Mouse (Mus musculus): ENCODE measurements around the gene Rasal3. TPM values are rescaled to one million over a fixed set of nuclear protein-coding genes. Genes with fewer than 3 reads are reported as not detected.

Gene Rasal3
- polyA plus RNA-seq, 1 experiment from 2014 or later: 0.76 TPM

- peak within 1 kb of the TSS; percentile 79 to 83 for H3K4me3 ChIP-seq (ENCODE audit: control insufficient read depth in 1 of 2, insufficient read depth in 1 of 2, low read depth in 1 of 2, low read length in 2 of 2)
- peak within 1 kb of the TSS; percentile 92 for H3K9ac ChIP-seq (ENCODE audit: low read length)
- peaks cover 13% of the 10 kb centered on the region; the same call in 1 of the 2 replicates for H3K36me3 ChIP-seq (ENCODE audit: control insufficient read depth, insufficient read depth, low read length)
- peaks cover 11 to 15% of the 10 kb centered on the region in 2 experiments for H3K4me1 ChIP-seq (ENCODE audit: control insufficient read depth in 2 of 2, insufficient read depth in 2 of 2, low read length in 2 of 2)
- peak within 1 kb of the TSS; percentile 99 for H3K4me2 ChIP-seq (ENCODE audit: low read length)
- 0% methylated on average over 28 of the region's 44 CpGs for WGBS
- no peaks in the 10 kb centered on the region for H3K9me3 ChIP-seq (ENCODE audit: control insufficient read depth, low read length)
- peak; percentile 85 for ATAC-seq (ENCODE audit: insufficient number of reproducible peaks, insufficient read depth, low FRiP score, low read depth)
- peak within 1 kb of the TSS; percentile 69 to 77 for H3K27ac ChIP-seq (replicated peaks in 1 of 2; ENCODE audit: control insufficient read depth in 1 of 2, insufficient read depth in 1 of 2, low read depth in 2 of 2, low read length in 2 of 2)
- H3K27me3 ChIP-seq (ENCODE audit: control insufficient read depth, insufficient read depth, low read length): peaks cover 21% of the 10 kb centered on the region
Measured at GRCm38 (mm10) chr17:32389101-32389659, 14.2 kb downstream of the Rasal3 start, which contains the start of gene Wiz. Gene Wiz (minus strand): TSS chr17:32389439.

GRCm38 (mm10) chr17:32388370-32389100, 14.8 kb downstream of the Rasal3 start:
- peak overlapping the region in 1 of 2 experiments; percentile 77; a peak in 3 of 4 replicates for H3K27ac ChIP-seq (replicated peaks in 1 of 2; ENCODE audit: control insufficient read depth in 1 of 2, insufficient read depth in 1 of 2, low read depth in 2 of 2, low read length in 2 of 2)
- peaks cover 17 to 21% of the 10 kb centered on the region in 2 experiments for H3K4me1 ChIP-seq (ENCODE audit: control insufficient read depth in 2 of 2, insufficient read depth in 2 of 2, low read length in 2 of 2)
- peak overlapping the region; percentile 99 for H3K4me2 ChIP-seq (ENCODE audit: low read length)
- peaks cover 17% of the 10 kb centered on the region; the same call in 1 of the 2 replicates for H3K36me3 ChIP-seq (ENCODE audit: control insufficient read depth, insufficient read depth, low read length)
- 1% methylated on average over 33 of the region's 39 CpGs for WGBS
- ATAC-seq (ENCODE audit: insufficient number of reproducible peaks, insufficient read depth, low FRiP score, low read depth): peak; percentile 24; the same call in 1 of the 2 replicates
- H3K9ac ChIP-seq (ENCODE audit: low read length): peak overlapping the region; percentile 92
- H3K9me3 ChIP-seq (ENCODE audit: control insufficient read depth, low read length): no peaks in the 10 kb centered on the region
- H3K27me3 ChIP-seq (ENCODE audit: control insufficient read depth, insufficient read depth, low read length): peaks cover 15% of the 10 kb centered on the region
- peak overlapping the region; percentile 79 to 83 for H3K4me3 ChIP-seq (ENCODE audit: control insufficient read depth in 1 of 2, insufficient read depth in 1 of 2, low read depth in 1 of 2, low read length in 2 of 2)

GRCm38 (mm10) chr17:32387986-32388369, 15.4 kb downstream of the Rasal3 start:
- Histone ChIP-seq H3K9me3 (ENCODE audit: control insufficient read depth, low read length) (no peaks in the 10 kb centered on the region), H3K4me2 (ENCODE audit: low read length) (peak overlapping the region; percentile 99), H3K36me3 (ENCODE audit: control insufficient read depth, insufficient read depth, low read length) (peaks cover 20% of the 10 kb centered on the region), H3K9ac (ENCODE audit: low read length) (peak overlapping the region; percentile 92; the same call in 1 of the 2 replicates), H3K27me3 (ENCODE audit: control insufficient read depth, insufficient read depth, low read length) (peaks cover 9% of the 10 kb centered on the region), H3K4me1 (ENCODE audit: control insufficient read depth in 2 of 2, insufficient read depth in 2 of 2, low read length in 2 of 2) (peaks cover 23 to 27% of the 10 kb centered on the region in 2 experiments), H3K27ac (replicated peaks in 1 of 2; ENCODE audit: control insufficient read depth in 1 of 2, insufficient read depth in 1 of 2, low read depth in 2 of 2, low read length in 2 of 2) (no peak overlapping the region), H3K4me3 (ENCODE audit: control insufficient read depth in 1 of 2, insufficient read depth in 1 of 2, low read depth in 1 of 2, low read length in 2 of 2) (peak overlapping the region; percentile 79 to 83)
- no peak for ATAC-seq (ENCODE audit: insufficient number of reproducible peaks, insufficient read depth, low FRiP score, low read depth)
- 42% methylated on average over 7 of the region's 7 CpGs for WGBS

GRCm38 (mm10) chr17:32386659-32387432, 16.5 kb downstream of the Rasal3 start:
- H3K4me1 ChIP-seq (ENCODE audit: control insufficient read depth in 2 of 2, insufficient read depth in 2 of 2, low read length in 2 of 2): peaks cover 21 to 25% of the 10 kb centered on the region in 2 experiments
- peaks cover 23% of the 10 kb centered on the region for H3K36me3 ChIP-seq (ENCODE audit: control insufficient read depth, insufficient read depth, low read length)
- no peak overlapping the region for H3K4me2 ChIP-seq (ENCODE audit: low read length)
- peaks cover 4% of the 10 kb centered on the region for H3K27me3 ChIP-seq (ENCODE audit: control insufficient read depth, insufficient read depth, low read length)
- ATAC-seq (ENCODE audit: insufficient number of reproducible peaks, insufficient read depth, low FRiP score, low read depth): no peak
- WGBS: 61% methylated on average over 9 of the region's 9 CpGs
- H3K4me3 ChIP-seq (ENCODE audit: control insufficient read depth in 1 of 2, insufficient read depth in 1 of 2, low read depth in 1 of 2, low read length in 2 of 2): no peak overlapping the region
- H3K27ac ChIP-seq (replicated peaks in 1 of 2; ENCODE audit: control insufficient read depth in 1 of 2, insufficient read depth in 1 of 2, low read depth in 2 of 2, low read length in 2 of 2): no peak overlapping the region
- H3K9me3 ChIP-seq (ENCODE audit: control insufficient read depth, low read length): no peaks in the 10 kb centered on the region
- no peak overlapping the region for H3K9ac ChIP-seq (ENCODE audit: low read length)

- H3K4me2 ChIP-seq (ENCODE audit: low read length): peak overlapping the region; percentile 21
- H3K4me3 ChIP-seq (ENCODE audit: control insufficient read depth in 1 of 2, insufficient read depth in 1 of 2, low read depth in 1 of 2, low read length in 2 of 2): no peak overlapping the region
- no peak for ATAC-seq (ENCODE audit: insufficient number of reproducible peaks, insufficient read depth, low FRiP score, low read depth)
- H3K36me3 ChIP-seq (ENCODE audit: control insufficient read depth, insufficient read depth, low read length): peaks cover 29% of the 10 kb centered on the region
- H3K27me3 ChIP-seq (ENCODE audit: control insufficient read depth, insufficient read depth, low read length): no peaks in the 10 kb centered on the region
- H3K27ac ChIP-seq (replicated peaks in 1 of 2; ENCODE audit: control insufficient read depth in 1 of 2, insufficient read depth in 1 of 2, low read depth in 2 of 2, low read length in 2 of 2): peak overlapping the region; percentile 45 to 47; a peak in 3 of 4 replicates
- H3K9me3 ChIP-seq (ENCODE audit: control insufficient read depth, low read length): no peaks in the 10 kb centered on the region
- WGBS: 66% methylated on average over 5 of the region's 5 CpGs
- H3K4me1 ChIP-seq (ENCODE audit: control insufficient read depth in 2 of 2, insufficient read depth in 2 of 2, low read length in 2 of 2): peaks cover 21 to 22% of the 10 kb centered on the region in 2 experiments
- H3K9ac ChIP-seq (ENCODE audit: low read length): no peak overlapping the region
Measured at GRCm38 (mm10) chr17:32383661-32384060, 19.7 kb downstream of the Rasal3 start.

- H3K36me3 ChIP-seq (ENCODE audit: control insufficient read depth, insufficient read depth, low read length): peaks cover 38% of the 10 kb centered on the region
- peaks cover 20 to 21% of the 10 kb centered on the region in 2 experiments for H3K4me1 ChIP-seq (ENCODE audit: control insufficient read depth in 2 of 2, insufficient read depth in 2 of 2, low read length in 2 of 2)
- ATAC-seq (ENCODE audit: insufficient number of reproducible peaks, insufficient read depth, low FRiP score, low read depth): no peak
- no peak overlapping the region for H3K27ac ChIP-seq (replicated peaks in 1 of 2; ENCODE audit: control insufficient read depth in 1 of 2, insufficient read depth in 1 of 2, low read depth in 2 of 2, low read length in 2 of 2)
- no peak overlapping the region for H3K4me2 ChIP-seq (ENCODE audit: low read length)
- 94% methylated on average over 7 of the region's 7 CpGs for WGBS
- H3K9ac ChIP-seq (ENCODE audit: low read length): no peak overlapping the region
- no peak overlapping the region for H3K4me3 ChIP-seq (ENCODE audit: control insufficient read depth in 1 of 2, insufficient read depth in 1 of 2, low read depth in 1 of 2, low read length in 2 of 2)
- H3K27me3 ChIP-seq (ENCODE audit: control insufficient read depth, insufficient read depth, low read length): no peaks in the 10 kb centered on the region
- H3K9me3 ChIP-seq (ENCODE audit: control insufficient read depth, low read length): no peaks in the 10 kb centered on the region
Measured at GRCm38 (mm10) chr17:32382576-32382975, 20.8 kb downstream of the Rasal3 start.

- H3K4me3 ChIP-seq (ENCODE audit: control insufficient read depth in 1 of 2, insufficient read depth in 1 of 2, low read depth in 1 of 2, low read length in 2 of 2): no peak overlapping the region
- 75% methylated on average over 2 of the region's 2 CpGs for WGBS
- no peak for ATAC-seq (ENCODE audit: insufficient number of reproducible peaks, insufficient read depth, low FRiP score, low read depth)
- peaks cover 34% of the 10 kb centered on the region for H3K36me3 ChIP-seq (ENCODE audit: control insufficient read depth, insufficient read depth, low read length)
- H3K27me3 ChIP-seq (ENCODE audit: control insufficient read depth, insufficient read depth, low read length): no peaks in the 10 kb centered on the region
- H3K9me3 ChIP-seq (ENCODE audit: control insufficient read depth, low read length): no peaks in the 10 kb centered on the region
- no peak overlapping the region for H3K4me2 ChIP-seq (ENCODE audit: low read length)
- peaks cover 10 to 11% of the 10 kb centered on the region in 2 experiments for H3K4me1 ChIP-seq (ENCODE audit: control insufficient read depth in 2 of 2, insufficient read depth in 2 of 2, low read length in 2 of 2)
- no peak overlapping the region for H3K9ac ChIP-seq (ENCODE audit: low read length)
- H3K27ac ChIP-seq (replicated peaks in 1 of 2; ENCODE audit: control insufficient read depth in 1 of 2, insufficient read depth in 1 of 2, low read depth in 2 of 2, low read length in 2 of 2): no peak overlapping the region
Measured at GRCm38 (mm10) chr17:32378786-32379185, 24.6 kb downstream of the Rasal3 start.
